Mouse (Mus musculus) urinary bladder, postnatal 10 days (tissue): ENCODE results near the gene Adgrb3.
"Not testable (repeated sequence)": the region's sequence is repeated elsewhere in the genome, so short reads cannot be mapped to it uniquely, and the experiment has no call there.

Source experiments
- DNase-seq: peaks from one replicate; pipeline ENCODE4 v3.0.0; 2022; ENCODE audit warnings: low spot score

The Adgrb3 gene

GRCm38 (mm10) chr1:25107500-25108101, 721.9 kb downstream of the Adgrb3 start:
- DNase-seq, result no peak

GRCm38 (mm10) chr1:25106679-25107078, 722.8 kb downstream of the Adgrb3 start:
- DNase-seq, result no peak

- no peak for DNase-seq
These were observed 724.1 kb downstream of the Adgrb3 start for GRCm38 (mm10) chr1:25105367-25105766.

- no peak for DNase-seq
These were observed 741.3 kb downstream of the Adgrb3 start for GRCm38 (mm10) chr1:25088010-25088719.

- no peak for DNase-seq
These were observed 743.7 kb downstream of the Adgrb3 start for GRCm38 (mm10) chr1:25085616-25086372.

- no peak for DNase-seq
These were observed 747.1 kb downstream of the Adgrb3 start for GRCm38 (mm10) chr1:25082377-25082776.

GRCm38 (mm10) chr1:25081265-25081849, 748.1 kb downstream of the Adgrb3 start:
- DNase-seq, result no peak

- no peak for DNase-seq
These were observed 750.1 kb downstream of the Adgrb3 start for GRCm38 (mm10) chr1:25079395-25079794.

GRCm38 (mm10) chr1:25075952-25076351, 753.6 kb downstream of the Adgrb3 start:
- DNase-seq, result no peak

- no peak for DNase-seq
These were observed 765.5 kb downstream of the Adgrb3 start for GRCm38 (mm10) chr1:25063964-25064363.

- DNase-seq, result no peak
These were observed 768.6 kb downstream of the Adgrb3 start for GRCm38 (mm10) chr1:25060935-25061334.

- DNase-seq, result no peak
These were observed 769.3 kb downstream of the Adgrb3 start for GRCm38 (mm10) chr1:25060191-25060590.

GRCm38 (mm10) chr1:25057656-25058055, 771.9 kb downstream of the Adgrb3 start:
- no peak for DNase-seq

GRCm38 (mm10) chr1:25057212-25057611, 772.3 kb downstream of the Adgrb3 start:
- DNase-seq, result no peak

- no peak for DNase-seq
These were observed 787.4 kb downstream of the Adgrb3 start for GRCm38 (mm10) chr1:25042091-25042490.

- DNase-seq, result no peak
These were observed 795.3 kb downstream of the Adgrb3 start for GRCm38 (mm10) chr1:25034161-25034560.

GRCm38 (mm10) chr1:25033155-25034095, 796.1 kb downstream of the Adgrb3 start:
- no peak for DNase-seq

GRCm38 (mm10) chr1:25023156-25023555, 806.4 kb downstream of the Adgrb3 start:
- no peak for DNase-seq

- DNase-seq, result not testable (repeated sequence)
These were observed 811.7 kb downstream of the Adgrb3 start for GRCm38 (mm10) chr1:25017851-25018250.
